Mouse (Mus musculus) spleen, adult 2 months (tissue): Measurements from ENCODE around the gene Armh1. TPM values are rescaled to one million over a fixed set of nuclear protein-coding genes. Genes with fewer than 3 reads are reported as not detected.
"Not testable (repeated sequence)": the region's sequence is repeated elsewhere in the genome, so short reads cannot be mapped to it uniquely, and the experiment has no call there.

Experiments used
- DNase-seq, 2 experiments: peaks; one replicate each; pipeline versions ENCODE4 v3.0.0 to v3.0.0-alpha.2; 2012 to 2021; ENCODE audit warnings: low spot score in 2 of 2, low read depth in 1 of 2
- H3K27ac ChIP-seq: fragments of 200-500 bp; 2 replicates; pipeline ENCODE4 v1.5.1; 2012; ENCODE audit warnings: low read length, inconsistent platforms; ENCODE audit not compliant: insufficient read depth
- H3K27me3 ChIP-seq: fragments of 200-500 bp; 2 replicates; pipeline ENCODE4 v1.6.1; 2012; ENCODE audit warnings: mild to moderate bottlenecking, moderate library complexity, low read length, inconsistent platforms; ENCODE audit not compliant: control insufficient read depth, insufficient read depth
- H3K36me3 ChIP-seq: fragments of 200-500 bp; 2 replicates; pipeline ENCODE4 v1.6.1; 2012; ENCODE audit warnings: mild to moderate bottlenecking, low read length, inconsistent platforms; ENCODE audit not compliant: control insufficient read depth, insufficient read depth
- H3K4me1 ChIP-seq: fragments of 200-500 bp; 2 replicates; pipeline ENCODE4 v1.6.1; 2011; ENCODE audit warnings: inconsistent platforms; ENCODE audit not compliant: control insufficient read depth, insufficient read depth, insufficient read length
- H3K4me3 ChIP-seq: fragments of 200-500 bp; 2 replicates; pipeline ENCODE4 v1.5.1; 2011; ENCODE audit warnings: mild to moderate bottlenecking, inconsistent platforms; ENCODE audit not compliant: insufficient read depth, insufficient read length; ENCODE audit errors: extremely low read depth
- CTCF ChIP-seq: fragments of 200-500 bp; IDR thresholded peaks from 2 replicates; pipeline ENCODE4 v1.5.1; 2011; ENCODE audit warnings: mild to moderate bottlenecking, inconsistent platforms; ENCODE audit not compliant: insufficient read depth, insufficient read length, insufficient replicate concordance; ENCODE audit errors: extremely low read depth
- POLR2A ChIP-seq: fragments of 200-500 bp; IDR thresholded peaks from 2 replicates; pipeline ENCODE4 v1.6.1; 2011; ENCODE audit warnings: low read depth, low read length, inconsistent platforms
- WGBS: fragments of 180-500 bp; shearing (Covaris S2); methylation state at CpG from one replicate; pipeline ENCODE4 v1.1.7; 2018; 5-methylcytosine and 5-hydroxymethylcytosine counted together
- polyA plus RNA-seq: library from polyadenylated mRNA; depleted of rRNA; stranded (reverse); fragments of >200 nt; gene quantifications from 2 replicates; pipeline ENCODE4 v1.2.3, GENCODE M21; 2012

Armh1 gene
- polyA plus RNA-seq, 1 experiment, result 0.05 TPM

DNA sequence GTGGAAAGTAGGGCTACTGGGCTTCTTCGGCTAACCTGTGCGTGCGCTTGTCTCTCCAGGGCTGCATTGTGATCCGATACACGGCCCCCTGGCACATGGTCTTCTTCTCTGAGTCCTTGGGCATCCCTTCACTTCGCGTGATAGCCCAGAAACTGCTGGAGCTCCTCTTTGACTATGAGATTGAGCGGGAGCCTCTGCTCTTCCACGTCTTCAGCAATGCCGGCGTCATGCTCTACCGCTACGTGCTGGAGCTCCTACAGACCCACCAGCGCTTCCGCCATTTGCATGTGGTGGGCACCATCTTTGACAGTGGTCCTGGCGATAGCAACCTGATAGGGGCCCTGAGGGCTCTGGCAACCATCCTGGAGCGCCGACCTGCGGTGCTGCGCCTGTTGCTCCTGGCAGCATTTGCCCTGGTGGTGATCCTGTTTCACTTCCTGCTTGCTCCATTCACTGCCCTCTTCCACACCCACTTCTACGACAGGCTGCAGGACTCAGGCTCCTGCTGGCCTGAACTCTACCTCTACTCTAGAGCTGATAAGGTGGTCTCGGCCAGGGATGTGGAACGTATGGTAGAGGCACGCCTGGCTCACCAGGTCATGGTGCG lies 16.0 kb upstream of the Armh1 start:
- TF ChIP-seq CTCF, result no peak
- no peak for TF ChIP-seq POLR2A
- WGBS, result 87% methylated on average over 25 of the region's 25 CpGs
- Histone ChIP-seq H3K4me3 (no peak overlapping the region), H3K36me3 (peaks cover 12% of the 10 kb centered on the region), H3K4me1 (no peaks in the 10 kb centered on the region), H3K27ac (no peak overlapping the region), H3K27me3 (no peaks in the 10 kb centered on the region)
- no peak for DNase-seq

DNA sequence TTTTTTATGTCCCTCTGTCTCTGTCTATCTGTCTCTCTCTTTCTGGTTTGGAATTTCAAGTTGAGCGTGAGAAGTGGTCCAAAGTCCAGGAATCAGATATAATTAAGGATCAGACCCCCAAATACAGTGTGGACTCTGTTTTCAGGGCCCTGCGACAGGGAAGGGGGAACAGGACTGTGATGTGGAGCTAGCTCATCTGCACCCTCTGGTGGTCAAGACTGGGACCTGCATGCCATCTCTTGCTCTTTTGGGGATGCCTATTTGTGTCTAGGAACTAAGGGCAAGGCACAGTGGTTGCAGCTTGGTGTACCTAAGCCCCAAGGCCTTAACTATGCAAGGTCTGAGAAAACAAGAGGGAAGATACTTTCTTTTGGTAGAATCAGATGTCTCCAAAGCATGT lies 15.4 kb upstream of the Armh1 start:
- DNase-seq, result peak; percentile 40 to 69
- 12% methylated on average over 2 of the region's 2 CpGs for WGBS

DNA sequence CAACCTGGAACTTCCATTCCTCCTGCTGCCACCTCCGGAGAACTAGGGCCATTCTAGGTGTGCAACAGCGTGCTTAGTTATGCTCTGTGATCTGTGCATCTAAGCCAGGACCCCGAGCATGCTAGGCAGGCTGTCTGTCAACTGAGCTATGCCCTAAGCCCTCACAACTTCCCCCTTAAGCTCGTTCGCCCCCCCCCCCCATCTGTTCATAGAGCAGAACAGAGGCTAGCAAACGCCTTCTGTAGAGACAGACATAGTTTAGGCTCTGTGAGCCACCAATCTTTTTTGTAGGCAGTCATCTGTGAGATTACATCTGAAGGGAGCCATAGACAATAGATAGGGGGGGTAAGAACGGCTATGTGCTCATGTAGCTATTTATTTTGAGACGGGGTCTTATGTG lies 11.1 kb upstream of the Armh1 start:
- H3K4me1 ChIP-seq, result no peaks in the 10 kb centered on the region
- no peaks in the 10 kb centered on the region for H3K36me3 ChIP-seq
- H3K4me3 ChIP-seq, result no peak overlapping the region
- H3K27ac ChIP-seq, result no peak overlapping the region
- no peaks in the 10 kb centered on the region for H3K27me3 ChIP-seq
- DNase-seq, result no peak
- TF ChIP-seq POLR2A (no peak), CTCF (no peak)
- WGBS, result 65% methylated on average over 8 of the region's 8 CpGs

More for the DNA sequence above, 15.4 kb upstream of the Armh1 start:
- TF ChIP-seq CTCF, result peak; percentile 84; the same call in 1 of the 2 replicates
- no peak for TF ChIP-seq POLR2A
- Histone ChIP-seq H3K27me3 (no peaks in the 10 kb centered on the region), H3K4me1 (no peaks in the 10 kb centered on the region), H3K27ac (no peak overlapping the region), H3K36me3 (peaks cover 9% of the 10 kb centered on the region), H3K4me3 (no peak overlapping the region)

DNA sequence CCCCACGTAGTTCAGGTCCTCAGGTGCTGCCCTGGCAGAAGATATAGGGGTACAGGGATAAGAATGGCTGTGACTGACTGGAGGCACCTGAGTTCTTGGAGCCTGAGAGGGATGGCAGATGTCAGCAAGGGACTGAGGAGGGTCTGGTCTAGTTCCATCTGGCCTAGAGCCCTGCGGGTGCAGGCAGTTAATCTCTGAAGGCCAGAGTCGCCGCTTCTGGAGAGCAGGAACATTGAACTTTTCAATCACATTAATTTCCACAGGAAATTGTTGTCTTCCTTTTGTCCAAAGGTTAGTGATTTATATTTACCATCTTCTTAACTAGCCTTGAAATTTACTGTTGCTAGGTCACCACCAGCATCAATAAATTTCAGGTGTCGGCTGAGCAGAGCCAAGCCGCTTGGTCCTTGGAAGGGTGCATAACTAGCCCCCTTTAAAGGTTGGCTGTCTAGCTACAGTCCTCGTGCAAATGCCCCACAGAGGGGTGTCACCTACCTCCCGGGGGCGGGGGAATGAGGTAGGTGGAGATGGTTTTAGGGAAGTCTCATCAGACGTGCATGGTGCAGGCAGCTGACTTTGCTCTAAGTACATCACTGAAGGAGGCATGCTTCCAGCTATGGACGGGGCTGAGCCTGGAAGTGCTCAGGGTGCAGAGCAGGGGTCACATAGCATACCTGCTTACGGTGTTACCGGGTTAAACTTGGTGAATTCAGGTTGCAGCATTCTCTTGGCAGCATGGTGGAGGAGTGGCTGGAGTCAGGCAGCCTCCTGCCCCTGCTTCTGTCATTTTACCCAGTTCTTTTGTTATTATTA lies 10.4 kb upstream of the Armh1 start:
- Histone ChIP-seq H3K36me3 (no peaks in the 10 kb centered on the region), H3K4me3 (no peak overlapping the region), H3K27ac (no peak overlapping the region), H3K27me3 (no peaks in the 10 kb centered on the region), H3K4me1 (no peaks in the 10 kb centered on the region)
- DNase-seq, result no peak
- TF ChIP-seq CTCF (no peak), POLR2A (no peak)
- WGBS, result 72% methylated on average over 13 of the region's 13 CpGs

DNA sequence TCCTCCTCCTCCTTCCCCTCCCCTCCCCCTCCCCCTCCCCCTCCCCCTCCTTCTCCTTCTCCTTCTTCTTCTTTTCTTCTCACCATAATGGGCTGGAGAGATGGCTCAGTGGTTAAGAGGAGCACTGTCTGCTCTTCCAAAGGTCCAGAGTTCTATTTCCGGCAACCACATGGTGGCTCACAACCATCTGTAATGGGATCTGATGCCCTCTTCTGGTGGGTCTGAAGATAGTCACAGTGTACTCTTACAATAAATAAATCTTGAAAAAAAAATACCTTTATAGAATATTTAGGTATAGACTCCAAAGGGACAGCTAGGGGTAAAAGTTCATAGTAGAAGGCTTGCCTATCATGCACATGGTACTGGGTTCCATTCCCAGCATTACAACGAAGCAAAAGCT lies 9.3 kb upstream of the Armh1 start:
- WGBS, result 87% methylated on average over 2 of the region's 2 CpGs

DNA sequence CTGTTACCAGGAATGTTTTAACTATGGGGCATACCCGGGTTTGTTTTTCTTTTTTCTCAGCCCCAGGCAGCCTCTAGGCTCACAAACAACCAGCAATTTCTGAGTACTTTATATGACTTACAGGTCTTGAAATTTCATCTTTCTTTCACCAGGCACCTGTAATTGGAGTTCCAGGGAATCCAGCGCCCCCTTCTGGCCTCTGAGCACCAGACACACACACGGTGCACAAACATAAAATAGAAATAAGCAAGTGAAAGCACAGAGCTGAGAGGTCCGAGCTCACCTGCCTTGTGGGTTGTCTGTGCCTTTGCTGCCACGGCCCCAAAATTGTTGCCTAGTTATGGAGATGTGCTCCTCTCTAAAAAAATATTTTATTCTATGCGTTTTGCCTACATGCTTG lies 8.0 kb upstream of the Armh1 start:
- not testable (repeated sequence) for H3K27ac ChIP-seq
- 86% methylated on average over 6 of the region's 6 CpGs for WGBS

More for the DNA sequence above, 9.3 kb upstream of the Armh1 start:
- Histone ChIP-seq H3K27me3 (no peaks in the 10 kb centered on the region), H3K27ac (no peak overlapping the region), H3K4me1 (no peaks in the 10 kb centered on the region), H3K4me3 (no peak overlapping the region), H3K36me3 (no peaks in the 10 kb centered on the region)
- DNase-seq, result no peak
- TF ChIP-seq POLR2A, result no peak
- TF ChIP-seq CTCF, result no peak

DNA sequence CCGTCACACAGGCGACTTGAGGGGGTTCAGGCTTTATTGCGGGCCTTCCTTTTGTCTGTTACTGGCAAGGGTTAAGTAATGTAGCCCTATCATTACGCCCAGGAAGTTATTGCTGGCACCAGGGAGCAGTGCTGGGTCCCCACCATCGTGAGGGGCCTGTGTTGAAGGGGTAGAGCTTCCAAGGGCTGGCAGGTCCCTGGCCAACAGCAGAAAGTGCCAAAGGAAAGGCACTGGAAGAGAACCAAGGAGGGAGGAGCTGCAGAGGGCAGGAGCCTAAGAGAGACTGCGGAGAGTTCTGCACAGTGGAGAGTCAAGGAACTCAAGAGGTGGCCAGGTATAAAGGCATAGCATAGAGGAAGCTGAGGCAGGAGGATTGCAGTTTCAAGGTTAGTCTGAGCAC lies 2.7 kb upstream of the Armh1 start:
- Histone ChIP-seq H3K27ac (no peak overlapping the region), H3K4me1 (peaks cover 2% of the 10 kb centered on the region; the same call in 1 of the 2 replicates), H3K4me3 (no peak overlapping the region), H3K27me3 (no peaks in the 10 kb centered on the region), H3K36me3 (no peaks in the 10 kb centered on the region)
- no peak for DNase-seq
- TF ChIP-seq POLR2A (no peak), CTCF (no peak)
- WGBS, result 30% methylated on average over 6 of the region's 6 CpGs

More for the DNA sequence above, 8.0 kb upstream of the Armh1 start:
- not testable (repeated sequence) for DNase-seq, H3K27me3 ChIP-seq, H3K4me3 ChIP-seq, H3K36me3 ChIP-seq, H3K4me1 ChIP-seq
